Mouse (Mus musculus) CH12.LX (cell line): ENCODE results near the gene Bmpr1a. TPM values are rescaled to one million over a fixed set of nuclear protein-coding genes. Genes with fewer than 3 reads are reported as not detected.

ENCODE experiments used
- DNase-seq: peaks from one replicate; pipeline ENCODE4 v3.0.0-alpha.2; 2013; ENCODE audit errors: extremely low read depth
- H3K27ac ChIP-seq: 2 replicates; pipeline ENCODE4 v1.5.1; 2012; ENCODE audit warnings: low read depth, mild to moderate bottlenecking, control low read depth, moderate library complexity; ENCODE audit not compliant: insufficient read depth
- H3K27me3 ChIP-seq: replicated peaks from 2 replicates; pipeline ENCODE3; 2012; ENCODE audit warnings: inconsistent platforms
- H3K36me3 ChIP-seq, 2 experiments: replicated peaks in 1 of 2; 2 replicates each; pipeline versions ENCODE3 to v1.6.1; 2012; ENCODE audit warnings: inconsistent platforms in 1 of 2, low read length in 1 of 2, mild to moderate bottlenecking in 1 of 2, mixed read lengths in 1 of 2, moderate library complexity in 1 of 2; ENCODE audit not compliant: control insufficient read depth in 1 of 2, insufficient read depth in 1 of 2
- H3K4me1 ChIP-seq, 2 experiments: 2 replicates each; pipeline ENCODE4 v1.6.1; 2012; ENCODE audit warnings: inconsistent platforms in 1 of 2, moderate library complexity in 1 of 2; ENCODE audit not compliant: insufficient read depth in 2 of 2, control insufficient read depth in 1 of 2
- H3K4me2 ChIP-seq: 2 replicates; pipeline ENCODE4 v1.6.1; 2012; ENCODE audit warnings: low read depth, mild to moderate bottlenecking, control low read depth; ENCODE audit not compliant: poor library complexity, insufficient read depth, severe bottlenecking
- H3K4me3 ChIP-seq, 3 experiments: fragments of 150-350 bp in 1 of 3; sonication (generic) in 1 of 3; replicated peaks in 1 of 3; 2 replicates each; pipeline versions ENCODE3 to v1.5.1; 2011 to 2012; ENCODE audit warnings: low read depth in 2 of 3, low read length in 2 of 3, mild to moderate bottlenecking in 2 of 3, moderate library complexity in 2 of 3, control low read depth in 1 of 3, improper control_type of control experiment in 1 of 3, inconsistent platforms in 1 of 3, mixed read lengths in 1 of 3; ENCODE audit not compliant: poor library complexity in 1 of 3
- H3K79me2 ChIP-seq: replicated peaks from 2 replicates; pipeline ENCODE4 v1.6.1; 2012; ENCODE audit warnings: mild to moderate bottlenecking, moderate library complexity; ENCODE audit not compliant: control insufficient read depth, poor library complexity, insufficient read depth, severe bottlenecking; ENCODE audit errors: extremely low read depth
- H3K9ac ChIP-seq: 2 replicates; pipeline ENCODE4 v1.6.1; 2012; ENCODE audit warnings: low read depth, mild to moderate bottlenecking, control low read depth, moderate library complexity; ENCODE audit not compliant: insufficient read depth
- H3K9me3 ChIP-seq: replicated peaks from 2 replicates; pipeline ENCODE3; 2012; ENCODE audit warnings: low read length, inconsistent platforms, mixed read lengths
- CHD2 ChIP-seq: IDR thresholded peaks from 2 replicates; pipeline ENCODE4 v1.6.1; 2011; ENCODE audit warnings: low read length, improper control_type of control experiment
- E2F4 ChIP-seq: IDR thresholded peaks from 2 replicates; pipeline ENCODE4 v1.6.1; 2011; ENCODE audit warnings: low read depth, low read length, improper control_type of control experiment; ENCODE audit not compliant: insufficient replicate concordance
- ELF1 ChIP-seq: IDR thresholded peaks from 2 replicates; pipeline ENCODE4 v1.6.1; 2014; ENCODE audit warnings: low read depth, mild to moderate bottlenecking, inconsistent platforms, low read length, improper control_type of control experiment
- HCFC1 ChIP-seq: IDR thresholded peaks from 2 replicates; pipeline ENCODE4 v1.6.1; 2012; ENCODE audit warnings: low read depth, mild to moderate bottlenecking, inconsistent platforms, low read length, improper control_type of control experiment
- IRF4 ChIP-seq: IDR thresholded peaks from 2 replicates; pipeline ENCODE4 v1.6.1; 2014; ENCODE audit warnings: low read depth, mild to moderate bottlenecking, inconsistent platforms, low read length, improper control_type of control experiment
- JUN ChIP-seq: IDR thresholded peaks from 2 replicates; pipeline ENCODE4 v1.6.1; 2011; ENCODE audit warnings: low read depth, mild to moderate bottlenecking, low read length, improper control_type of control experiment, moderate library complexity; ENCODE audit not compliant: insufficient read depth
- KAT2A ChIP-seq: IDR thresholded peaks from 2 replicates; pipeline ENCODE4 v1.6.1; 2012; ENCODE audit warnings: low read length, improper control_type of control experiment, inconsistent platforms; ENCODE audit not compliant: insufficient replicate concordance
- MAZ ChIP-seq: IDR thresholded peaks from 2 replicates; pipeline ENCODE4 v1.6.1; 2012; ENCODE audit warnings: low read depth, mild to moderate bottlenecking, inconsistent platforms, low read length, improper control_type of control experiment, moderate library complexity
- MXI1 ChIP-seq: IDR thresholded peaks from 2 replicates; pipeline ENCODE4 v1.6.1; 2011; ENCODE audit warnings: mild to moderate bottlenecking, low read depth, low read length, improper control_type of control experiment
- MYC ChIP-seq: IDR thresholded peaks from 2 replicates; pipeline ENCODE4 v1.6.1; 2011; ENCODE audit warnings: low read depth, mild to moderate bottlenecking, improper control_type of control experiment, low read length
- NRF1 ChIP-seq: IDR thresholded peaks from 2 replicates; pipeline ENCODE4 v1.6.1; 2014; ENCODE audit warnings: low read depth, mild to moderate bottlenecking, inconsistent platforms, low read length, improper control_type of control experiment, moderate library complexity
- PAX5 ChIP-seq: IDR thresholded peaks from 2 replicates; pipeline ENCODE4 v1.6.1; 2012; ENCODE audit warnings: low read length, inconsistent platforms, mixed read lengths
- POLR2AphosphoS2 ChIP-seq: IDR thresholded peaks from 2 replicates; pipeline ENCODE4 v1.6.1; 2011; ENCODE audit warnings: low read depth, low read length, improper control_type of control experiment
- SMC3 ChIP-seq: IDR thresholded peaks from 2 replicates; pipeline ENCODE4 v1.6.1; 2011; ENCODE audit warnings: low read depth, low read length, improper control_type of control experiment
- USF1 ChIP-seq: IDR thresholded peaks from 2 replicates; pipeline ENCODE4 v1.6.1; 2014; ENCODE audit warnings: low read depth, mild to moderate bottlenecking, inconsistent platforms, low read length, improper control_type of control experiment
- USF2 ChIP-seq: conservative IDR thresholded peaks from 2 replicates; pipeline ENCODE4 v1.6.1; 2011; ENCODE audit warnings: low read depth, low read length, improper control_type of control experiment
- ZC3H11A ChIP-seq: IDR thresholded peaks from 2 replicates; pipeline ENCODE4 v1.6.1; 2012; ENCODE audit warnings: low read depth, mild to moderate bottlenecking, inconsistent platforms, low read length, improper control_type of control experiment
- ZMIZ1 ChIP-seq: IDR thresholded peaks from 2 replicates; pipeline ENCODE4 v1.6.1; 2012; ENCODE audit warnings: low read depth, mild to moderate bottlenecking, inconsistent platforms, low read length, improper control_type of control experiment
- dilution Hi-C: fragments of 300-500 bp; cut with MboI; formaldehyde crosslinking; loops from 2 replicates; pipeline ENCODE4 v1.14.3; 2020; ENCODE audit warnings: low sequenced_read_pairs; ENCODE audit not compliant: extremely low pct_unique_long_range_greater_than_20kb, extremely low pct_ligation_motif_present
- in situ Hi-C: fragments of 300-500 bp; cut with MboI; formaldehyde crosslinking; loops from 3 replicates; pipeline ENCODE4 v1.14.3; 2019; ENCODE audit warnings: low sequenced_read_pairs, low pct_ligation_motif_present, low pct_unique_long_range_greater_than_20kb, mixed read lengths
- polyA plus RNA-seq: library from polyadenylated mRNA; unstranded; fragments of >175 nt; gene quantifications from 2 replicates; pipeline ENCODE4 v1.2.1, GENCODE M21; 2012; ENCODE audit warnings: low read depth; ENCODE audit not compliant: insufficient read length
- total RNA-seq, 2 experiments: library from RNA; depleted of rRNA; stranded (reverse); fragments of 300-350 nt in 1 of 2; fragments of >200 nt in 1 of 2; gene quantifications; 2 replicates each; pipeline ENCODE4 v1.2.3; 2012 to 2014

Gene Bmpr1a
- total and polyA plus RNA-seq, 3 experiments, result 26.2 to 46.7 (median 30.1) TPM

- in situ Hi-C loops (no loop called here), dilution Hi-C loops (no loop called here)
- H3K36me3 ChIP-seq, result peaks cover 7 to 42% of the 10 kb centered on the region in 2 experiments
- no peak overlapping the region for H3K9ac ChIP-seq
- TF ChIP-seq JUN (no peak), USF1 (no peak), POLR2AphosphoS2 (no peak), ZC3H11A (no peak), ELF1 (no peak), ZMIZ1 (no peak), SMC3 (no peak), CHD2 (no peak), KAT2A (no peak), E2F4 (no peak), MXI1 (no peak), MYC (no peak), IRF4 (no peak), PAX5 (no peak)
- DNase-seq, result no peak
- H3K9me3 ChIP-seq, result no peaks in the 10 kb centered on the region
- H3K4me2 ChIP-seq, result no peak overlapping the region
- H3K79me2 ChIP-seq, result peaks cover 3% of the 10 kb centered on the region
- H3K27ac ChIP-seq, result no peak overlapping the region
- H3K4me3 ChIP-seq, result no peak overlapping the region
- H3K4me1 ChIP-seq, result peaks cover 2 to 43% of the 10 kb centered on the region in 2 experiments; a peak in 2 of 4 replicates
- no peaks in the 10 kb centered on the region for H3K27me3 ChIP-seq
Measured at GRCm38 (mm10) chr14:34451872-34452271, 51.3 kb downstream of the Bmpr1a start.

GRCm38 (mm10) chr14:34450451-34450850 is 52.7 kb downstream of the Bmpr1a start:
- H3K4me2 ChIP-seq, result no peak overlapping the region
- no peak for TF ChIP-seq E2F4
- TF ChIP-seq MYC, result no peak
- no peak for TF ChIP-seq NRF1
- TF ChIP-seq CHD2, result no peak
- TF ChIP-seq HCFC1, result no peak
- TF ChIP-seq USF2, result no peak
- no peak for TF ChIP-seq PAX5
- TF ChIP-seq MAZ, result no peak
- no peak for TF ChIP-seq USF1
- no peak for TF ChIP-seq ELF1
- TF ChIP-seq, all 38 proteins: peak for 0
- Histone ChIP-seq H3K4me3 (no peak overlapping the region), H3K9ac (no peak overlapping the region), H3K27me3 (no peaks in the 10 kb centered on the region), H3K36me3 (peaks cover 8 to 40% of the 10 kb centered on the region in 2 experiments), H3K27ac (no peak overlapping the region), H3K9me3 (no peaks in the 10 kb centered on the region), H3K4me1 (peaks cover 2 to 33% of the 10 kb centered on the region in 2 experiments; a peak in 2 of 4 replicates), H3K79me2 (peaks cover 3% of the 10 kb centered on the region)
- in situ Hi-C loops (no loop called here), dilution Hi-C loops (no loop called here)
- DNase-seq, result no peak
